Mouse (Mus musculus) large intestine, adult 2 months (tissue): ENCODE measurements around the gene Zfp329. TPM values are rescaled to one million over a fixed set of nuclear protein-coding genes. Genes with fewer than 3 reads are reported as not detected.
"Not testable (repeated sequence)": the region's sequence is repeated elsewhere in the genome, so short reads cannot be mapped to it uniquely, and the experiment has no call there.

Experiments used
- DNase-seq: peaks from one replicate; pipeline ENCODE4 v3.0.0-alpha.2; 2012; ENCODE audit warnings: low read depth, low spot score
- WGBS: fragments of 180-500 bp; shearing (Covaris S2); methylation state at CpG from one replicate; pipeline ENCODE4 v1.1.7; 2018; 5-methylcytosine and 5-hydroxymethylcytosine counted together
- polyA plus RNA-seq: library from polyadenylated mRNA; depleted of rRNA; stranded (reverse); fragments of >200 nt; gene quantifications from 2 replicates; pipeline ENCODE4 v1.2.3, GENCODE M21; 2012; rRNA removed

The Zfp329 gene
- polyA plus RNA-seq: 0.87 and 1.3 TPM in 2 replicates

DNA sequence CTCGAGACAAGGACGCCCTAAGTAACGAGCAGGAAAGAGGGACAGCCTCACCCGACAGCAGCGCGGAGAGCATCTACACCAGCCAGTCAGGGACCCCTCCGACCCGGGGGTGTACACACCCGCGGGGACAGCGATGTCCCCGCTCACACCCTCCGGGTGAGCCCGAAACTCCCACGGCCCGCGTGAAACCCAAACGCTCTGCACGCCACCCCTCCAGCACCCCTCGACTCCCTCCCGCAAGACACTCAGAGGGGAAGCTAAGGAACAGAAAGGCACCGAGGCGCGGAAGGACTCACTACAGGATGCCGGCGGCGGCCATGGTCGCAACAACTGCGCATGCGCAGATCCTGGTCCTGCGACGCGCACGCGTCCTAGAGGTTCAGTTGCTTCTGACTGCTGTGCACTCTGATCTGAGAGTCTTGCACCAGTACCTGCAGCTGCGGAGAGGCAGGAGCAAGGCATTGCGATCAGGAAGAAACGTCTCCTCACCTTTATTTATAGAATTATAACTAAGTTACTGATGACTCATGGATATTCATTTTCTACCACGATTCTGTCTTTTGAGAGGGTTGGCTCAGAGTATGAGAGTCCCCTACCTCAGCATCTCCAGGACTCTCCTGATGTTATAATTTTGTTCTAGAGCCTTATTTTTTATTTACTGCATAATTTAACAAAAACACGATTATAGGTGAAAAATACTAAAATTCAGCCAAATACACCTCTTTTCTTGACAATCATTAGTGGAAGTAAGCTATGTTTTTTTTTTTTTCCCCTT lies at the start of gene Zfp329:
Gene Zfp329 (minus strand): TSS at position 338 of the 775 bp plus-strand sequence.
- DNase-seq: no peak

DNA sequence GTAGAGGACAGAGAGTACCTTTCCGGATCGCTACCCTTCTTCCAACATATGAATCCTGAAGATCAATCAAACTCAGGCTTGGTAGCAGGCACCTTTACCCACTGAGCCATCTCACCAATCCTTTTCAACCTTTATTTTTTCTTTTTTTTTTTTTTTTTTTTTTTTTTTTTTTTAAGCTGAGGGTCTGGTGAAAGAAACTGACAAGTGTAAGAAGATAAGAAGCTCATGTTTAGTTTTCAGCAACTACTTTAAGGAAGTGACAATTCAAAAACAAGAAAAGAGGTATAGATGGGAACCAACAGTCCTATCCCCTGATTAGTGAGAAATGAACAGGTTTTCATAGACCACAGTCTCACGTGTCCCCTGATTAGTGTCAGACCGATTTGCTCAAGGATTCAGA lies 17.1 kb upstream of the Zfp329 start:
- no peak for DNase-seq
- WGBS: 97% methylated on average over 4 of the region's 4 CpGs

More for the DNA sequence above, at the start of gene Zfp329:
- under 1% methylated on average over 40 of the region's 40 CpGs for WGBS

DNA sequence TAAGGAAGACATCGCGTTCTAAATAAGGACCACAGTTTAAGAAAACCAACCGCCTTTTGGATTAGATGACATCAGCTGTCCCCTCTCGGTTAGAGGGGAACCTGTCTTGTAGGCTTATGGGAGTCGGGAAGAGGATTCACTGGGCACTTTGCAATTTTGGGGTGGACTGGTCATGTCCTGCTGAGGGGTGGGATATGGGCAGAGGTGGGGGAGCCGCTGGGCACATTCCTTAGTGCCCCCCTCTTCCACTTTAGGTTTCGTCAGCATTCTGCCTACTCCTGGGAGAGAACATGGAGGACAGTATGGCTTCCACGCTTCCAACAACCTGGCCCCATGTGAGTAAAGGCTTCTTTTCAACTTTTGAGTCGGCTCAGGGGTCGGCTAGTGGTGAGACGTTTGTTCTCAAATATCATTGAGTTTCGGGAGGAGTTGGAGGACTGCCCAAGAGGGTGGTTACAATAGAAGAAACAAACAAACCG lies 16.6 kb upstream of the Zfp329 start:
- 9% methylated on average over 13 of the region's 13 CpGs for WGBS
- no peak for DNase-seq

DNA sequence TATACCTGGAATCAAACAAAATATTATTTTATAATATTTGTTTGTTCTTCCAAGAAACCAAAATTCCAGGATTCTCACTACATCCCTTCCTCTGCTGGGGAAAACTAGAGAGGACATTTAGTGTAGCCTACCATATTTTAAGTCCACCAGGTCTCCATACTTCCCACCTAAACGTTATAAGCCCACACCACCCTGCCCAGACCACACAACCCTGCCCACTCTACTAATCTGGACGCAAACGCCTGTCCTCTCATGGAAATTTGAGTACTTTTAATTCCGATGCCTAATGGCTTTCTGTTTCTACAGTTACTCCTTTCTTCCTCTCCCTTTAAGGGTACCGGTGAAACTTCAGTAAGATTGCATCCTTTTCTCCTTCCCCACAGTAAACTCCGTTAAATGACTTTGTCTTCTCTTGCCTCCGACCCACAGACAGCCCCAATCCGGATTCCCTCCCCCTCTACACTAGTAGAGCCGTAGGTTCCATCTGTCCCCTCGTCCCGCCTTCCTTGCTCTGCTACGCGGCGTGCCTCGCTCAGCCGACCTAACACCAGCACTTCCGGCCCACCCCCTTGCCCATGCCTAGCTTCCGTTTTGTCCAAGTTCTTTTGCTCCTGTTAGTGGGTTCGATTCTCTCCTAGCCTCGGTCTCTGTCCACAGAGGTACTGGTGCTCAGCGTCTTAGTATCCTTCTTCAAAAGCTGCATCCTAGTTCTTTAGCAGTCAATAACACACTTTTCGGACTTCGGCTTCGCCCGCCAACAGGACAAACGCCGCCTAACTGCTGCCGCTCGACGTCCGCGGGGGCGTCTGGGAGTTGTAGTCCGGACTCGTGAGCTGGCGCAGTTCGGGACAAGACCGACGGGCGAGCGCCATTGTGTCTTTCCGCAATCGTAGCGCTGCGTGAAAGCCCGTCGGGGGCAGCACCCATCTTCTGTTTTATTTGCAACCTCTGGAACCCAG lies 15.8 kb upstream of the Zfp329 start, which contains the start of gene Zfp110:
Gene Zfp110 (plus strand): TSS at position 600 of the 959 bp plus-strand sequence.
- peak; percentile 80 for DNase-seq
- 2% methylated on average over 47 of the region's 47 CpGs for WGBS

DNA sequence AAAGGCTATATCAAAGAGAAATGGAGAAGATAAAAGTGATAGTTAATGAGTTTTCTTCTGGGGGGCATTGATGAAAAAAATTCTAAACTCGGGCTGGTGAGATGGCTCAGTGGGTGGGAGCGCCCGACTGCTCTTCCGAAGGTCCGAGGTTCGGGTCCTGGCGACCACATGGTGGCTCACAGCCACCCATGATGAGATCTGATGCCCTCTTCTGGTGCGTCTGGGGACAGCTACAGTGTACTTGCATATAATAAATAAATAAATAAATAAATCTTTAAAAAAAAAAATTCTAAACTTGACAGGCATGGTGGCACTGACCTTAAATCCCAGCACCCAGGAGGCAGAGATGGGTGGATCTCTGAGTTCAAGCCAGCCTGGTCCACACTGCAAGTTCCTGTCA lies 3.1 kb downstream of the Zfp329 start:
- 98% methylated on average over 8 of the region's 8 CpGs for WGBS

DNA sequence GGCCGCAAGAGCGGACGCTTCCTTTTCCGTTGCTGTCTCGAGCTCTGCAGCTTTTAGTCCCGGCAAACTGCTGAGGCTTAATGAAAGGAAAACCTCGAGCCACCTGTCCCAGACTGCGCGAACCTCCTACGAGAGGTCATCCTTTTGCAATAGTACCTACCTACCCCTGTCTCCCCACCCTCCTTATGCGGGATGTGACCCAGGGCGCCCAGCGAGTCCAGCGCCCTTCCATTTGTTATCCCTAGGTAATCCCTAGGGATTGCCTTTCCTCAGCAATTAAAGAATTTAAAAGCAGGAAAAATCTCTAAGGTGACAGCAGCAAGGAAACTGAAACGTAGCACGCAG lies 15.0 kb downstream of the Zfp329 start:
- under 1% methylated on average over 16 of the region's 16 CpGs for WGBS
- DNase-seq: no peak

More for the DNA sequence above, 3.1 kb downstream of the Zfp329 start:
- no peak for DNase-seq

DNA sequence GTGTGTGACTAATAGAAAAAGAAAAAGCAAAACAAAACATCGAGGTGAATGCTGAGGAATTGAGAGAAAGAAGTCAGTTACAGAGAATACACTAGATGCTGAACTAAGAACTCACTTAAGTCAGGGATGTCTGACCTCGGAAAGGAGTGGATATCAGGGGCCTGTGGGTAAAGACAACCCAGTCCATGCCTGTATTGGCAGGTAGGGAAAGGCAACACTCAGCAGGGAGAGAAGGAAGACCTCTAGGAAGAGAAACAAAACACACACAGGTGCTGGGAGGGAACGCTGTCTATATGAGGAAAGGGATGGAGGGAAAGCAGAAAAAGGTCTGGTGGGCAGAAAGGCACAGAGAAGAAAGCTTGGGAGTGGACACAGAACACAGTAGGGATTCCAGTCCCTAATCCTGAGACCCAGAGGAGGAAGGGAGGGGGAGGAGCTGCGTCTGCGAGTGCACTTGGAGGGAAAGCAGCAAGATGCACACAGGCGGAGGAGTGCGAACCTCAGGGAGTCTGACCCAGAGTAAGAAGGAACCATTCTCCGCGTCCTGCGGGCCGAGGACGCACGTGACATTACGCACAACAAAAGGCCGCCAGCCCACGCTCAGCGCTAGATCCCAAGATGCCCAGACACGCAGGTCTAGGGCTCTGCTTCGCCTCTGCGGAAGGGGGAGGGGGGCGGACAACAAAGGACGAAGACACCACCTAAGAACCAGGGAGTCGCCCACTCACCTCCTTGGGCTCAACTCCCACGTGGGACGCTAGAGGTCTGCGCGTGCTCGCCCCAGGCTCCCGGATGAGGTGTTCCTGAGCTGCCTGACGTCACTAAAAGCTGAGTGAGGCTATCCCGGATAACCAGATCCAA lies 15.6 kb downstream of the Zfp329 start, which contains the start of gene Zscan18:
Gene Zscan18 (minus strand): TSS at position 770 of the 861 bp plus-strand sequence.
- 6% methylated on average over 31 of the region's 31 CpGs for WGBS
- DNase-seq: no peak

DNA sequence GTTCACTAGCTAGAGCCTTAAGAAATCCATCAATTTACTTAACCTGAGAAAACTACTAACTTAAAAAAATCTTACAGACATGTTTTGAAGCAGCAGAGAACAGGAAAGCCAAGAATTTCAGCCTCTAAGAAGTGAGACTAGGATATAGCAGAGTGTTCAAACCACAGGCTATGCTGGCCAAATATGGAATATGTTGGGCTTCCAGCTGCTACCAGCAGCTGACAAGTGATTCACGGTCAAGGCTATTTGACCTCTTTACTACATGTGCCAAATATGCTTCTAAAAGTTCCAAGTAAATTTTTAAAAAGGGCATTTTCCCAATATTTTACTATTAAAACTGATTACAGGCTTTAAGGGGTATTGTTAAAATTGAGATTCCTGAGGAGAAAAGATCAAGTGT lies 19.1 kb downstream of the Zfp329 start:
- 70% methylated on average over 1 of the region's 1 CpGs for WGBS
- DNase-seq: no peak

DNA sequence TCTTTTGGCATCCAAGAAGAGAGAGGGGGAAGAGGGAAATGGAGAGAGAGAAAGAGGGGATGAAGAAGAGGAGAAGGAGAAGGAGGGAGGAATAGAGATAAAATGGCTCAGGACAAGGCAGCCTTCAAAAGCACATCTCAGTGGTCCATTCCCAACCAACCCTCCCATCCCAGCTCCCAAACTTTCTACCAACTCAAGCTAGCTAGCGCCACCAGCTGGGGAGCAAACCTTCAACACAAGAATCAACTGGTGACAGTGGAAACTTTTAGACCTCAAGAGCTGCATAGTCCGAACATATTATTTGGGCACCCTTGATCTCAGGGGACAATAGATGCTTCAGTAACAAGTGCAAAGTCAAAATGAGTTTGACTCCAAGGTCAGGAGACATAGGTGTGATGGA lies 20.7 kb downstream of the Zfp329 start:
- no peak for DNase-seq
- 77% methylated on average over 2 of the region's 2 CpGs for WGBS

DNA sequence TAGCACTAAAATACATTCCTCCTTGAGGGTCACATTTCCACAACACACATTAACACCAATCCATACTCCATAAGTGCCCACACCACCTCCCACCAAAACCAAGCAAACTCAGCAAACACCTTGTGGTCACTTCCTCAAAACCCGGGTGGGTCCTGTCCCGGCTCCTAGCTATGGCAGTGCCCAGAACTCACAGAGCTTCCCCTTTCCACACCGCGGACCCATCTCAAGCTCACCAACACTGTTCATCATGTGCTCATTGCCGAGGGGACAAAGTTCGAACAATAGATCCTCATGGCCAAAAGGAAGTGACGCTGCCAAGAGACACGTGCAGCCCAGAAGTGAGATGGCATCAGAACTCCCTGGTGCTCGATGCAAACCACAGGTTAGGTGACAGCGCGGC lies 26.0 kb downstream of the Zfp329 start:
- DNase-seq: not testable (repeated sequence)
- WGBS: 84% methylated on average over 11 of the region's 11 CpGs

DNA sequence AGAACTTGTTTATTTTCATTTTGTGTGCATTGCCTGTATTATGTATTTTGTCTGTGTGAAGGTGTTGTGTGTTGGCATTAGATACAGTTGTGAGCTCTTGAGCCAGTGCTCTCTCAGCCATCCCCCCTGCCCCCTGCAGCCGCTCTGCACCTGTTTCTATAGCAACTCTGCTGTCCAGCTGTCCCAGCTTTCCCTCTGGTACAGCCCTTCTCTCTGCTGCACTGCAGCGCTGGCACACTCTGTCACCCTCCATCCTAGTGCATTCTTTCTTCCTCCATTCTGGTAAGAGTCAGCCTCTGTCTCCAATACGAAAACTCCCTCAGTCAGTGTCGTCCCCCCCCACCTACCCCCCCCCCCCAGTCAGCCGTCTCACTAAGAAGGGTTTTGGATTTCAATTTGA lies 30.6 kb downstream of the Zfp329 start:
- DNase-seq: no peak
- WGBS: 36% methylated on average over 5 of the region's 5 CpGs

DNA sequence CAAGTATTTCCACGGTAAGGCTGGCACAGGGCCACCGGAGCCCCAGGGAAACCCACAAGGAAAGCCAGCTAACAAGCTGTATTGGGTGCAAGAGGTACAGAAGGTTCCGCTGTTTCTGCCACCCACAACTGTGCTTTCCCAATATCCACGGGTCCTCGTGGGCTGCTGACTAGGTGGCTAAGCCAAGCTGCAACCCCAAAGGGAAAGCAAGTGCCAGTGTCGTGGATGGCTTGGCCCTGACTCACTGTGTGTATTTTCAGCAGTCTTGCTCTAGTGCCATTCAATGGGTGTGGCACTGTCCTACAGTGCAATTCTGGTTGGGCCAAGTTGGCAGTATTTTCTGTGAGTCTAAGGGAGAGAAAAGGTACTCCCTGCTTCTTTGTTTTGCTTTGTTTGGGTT lies 31.3 kb downstream of the Zfp329 start:
- DNase-seq: no peak
- 68% methylated on average over 6 of the region's 6 CpGs for WGBS

DNA sequence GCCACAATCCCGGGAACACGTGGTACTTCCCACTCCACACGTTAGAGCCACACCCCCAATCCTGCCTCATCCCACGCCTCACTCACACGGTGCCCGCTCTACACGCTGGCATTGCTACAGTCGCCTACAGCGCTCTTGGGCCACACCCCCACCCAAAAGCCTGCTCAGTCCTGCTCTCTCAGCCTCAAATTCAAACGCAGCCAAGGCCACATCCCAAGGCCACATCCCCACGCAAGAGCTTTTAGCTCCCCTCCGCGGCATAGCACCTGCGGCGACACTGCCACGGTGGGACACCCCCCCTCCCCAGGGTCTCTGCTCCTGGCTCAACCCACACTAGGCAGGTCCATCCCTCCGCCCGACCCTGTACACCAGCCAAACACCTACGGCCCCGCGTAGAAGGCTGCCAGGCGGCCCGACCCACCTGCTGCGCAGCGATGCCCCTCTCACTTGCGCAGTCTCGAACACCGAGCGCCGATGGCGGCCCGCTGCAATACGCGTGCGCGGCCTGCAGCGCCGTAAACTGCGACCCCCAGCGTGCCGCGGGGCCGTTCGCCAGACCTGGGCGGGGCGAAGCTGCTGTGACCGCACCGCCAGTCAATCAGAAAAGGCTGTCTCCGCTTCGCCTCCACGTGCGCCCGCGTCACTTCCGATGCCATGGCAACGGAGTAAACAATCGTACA lies 38.4 kb downstream of the Zfp329 start:
- DNase-seq: no peak
- under 1% methylated on average over 57 of the region's 57 CpGs for WGBS

DNA sequence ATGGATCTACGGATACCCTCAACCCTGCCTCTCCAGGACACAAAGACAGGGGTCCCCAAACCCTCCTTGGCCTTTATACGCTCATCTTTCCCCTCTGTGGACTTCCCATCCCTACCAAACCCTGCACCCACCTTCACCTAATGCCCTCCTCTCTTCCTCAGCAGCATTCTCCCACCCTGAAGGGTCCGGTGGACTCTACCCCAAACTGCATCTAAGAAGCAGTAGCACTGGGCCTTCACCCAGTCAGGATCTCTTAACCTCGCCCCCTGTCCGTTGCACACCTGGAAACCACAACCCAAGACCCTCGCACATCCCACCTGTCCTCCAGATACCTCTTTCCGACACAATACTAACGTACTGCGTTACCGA lies 38.9 kb downstream of the Zfp329 start:
- 26% methylated on average over 10 of the region's 10 CpGs for WGBS
- no peak for DNase-seq

DNA sequence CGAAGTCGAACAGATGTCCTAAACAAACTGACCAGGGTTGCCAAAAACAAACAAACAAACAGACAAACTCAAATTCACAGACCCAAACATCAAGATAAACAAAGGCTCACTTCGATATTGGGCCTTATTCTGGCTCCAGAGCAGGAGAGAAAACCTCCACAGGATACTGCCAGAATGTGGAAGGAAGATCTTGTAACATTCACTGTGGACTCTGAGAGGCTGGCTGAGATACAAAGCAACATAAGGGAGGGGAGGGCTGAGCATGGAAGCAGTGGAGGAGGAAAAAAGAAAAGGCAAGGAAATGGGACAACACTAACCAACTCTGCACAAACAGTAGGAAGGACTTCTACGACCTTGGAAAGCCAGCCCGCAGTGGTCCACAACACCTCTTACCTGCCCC lies 39.5 kb downstream of the Zfp329 start:
- DNase-seq: no peak
- WGBS: 81% methylated on average over 5 of the region's 5 CpGs

DNA sequence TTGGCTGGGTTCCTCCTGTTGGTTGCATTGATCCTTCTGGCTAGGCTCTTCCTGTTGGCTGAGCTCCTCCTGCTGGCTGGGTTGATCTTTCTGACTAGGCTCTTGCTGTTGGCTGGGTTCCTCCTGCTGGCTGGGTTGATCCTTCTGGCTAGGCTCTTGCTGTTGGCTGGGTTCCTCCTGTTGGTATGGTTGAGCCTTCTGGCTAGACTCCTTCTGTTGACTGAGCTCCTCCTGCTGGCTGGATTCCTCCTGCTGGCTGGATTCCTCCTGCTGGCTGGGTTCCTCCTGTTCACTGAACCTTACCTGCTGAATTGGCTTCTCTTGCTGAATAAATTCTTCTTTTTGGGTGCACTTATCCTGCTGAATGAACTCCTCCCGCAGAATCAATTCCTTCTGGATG lies 44.1 kb downstream of the Zfp329 start:
- WGBS: 88% methylated on average over 1 of the region's 1 CpGs
- no peak for DNase-seq

DNA sequence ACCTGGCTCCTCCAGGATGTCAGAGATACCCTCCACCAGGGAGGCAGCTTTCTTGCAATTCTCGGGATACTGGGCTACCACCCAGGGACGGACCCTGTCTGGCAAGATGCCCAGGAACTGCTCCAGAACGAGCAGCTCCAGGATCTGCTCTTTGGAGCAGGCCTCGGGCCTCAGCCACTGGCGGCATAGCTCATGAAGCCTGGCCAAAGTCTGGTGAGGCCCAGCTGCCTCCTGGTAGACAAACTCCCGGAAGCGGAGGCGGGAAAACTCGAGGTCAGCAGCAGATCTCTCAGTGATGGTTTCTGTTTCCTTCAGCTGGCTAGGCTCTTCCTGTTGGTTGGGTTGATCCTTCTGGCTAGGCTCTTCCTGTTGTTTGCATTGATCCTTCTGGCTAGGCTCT lies 44.5 kb downstream of the Zfp329 start:
- no peak for DNase-seq
- 85% methylated on average over 9 of the region's 9 CpGs for WGBS
